Mouse (Mus musculus): ENCODE measurements at regions not wholly inside any gene's neighbourhood (a gene's known extent, or its start where the extent isn't known, plus 50 kb on each side); places are given as distances from the start of the nearest gene placed in this dataset.

DNA sequence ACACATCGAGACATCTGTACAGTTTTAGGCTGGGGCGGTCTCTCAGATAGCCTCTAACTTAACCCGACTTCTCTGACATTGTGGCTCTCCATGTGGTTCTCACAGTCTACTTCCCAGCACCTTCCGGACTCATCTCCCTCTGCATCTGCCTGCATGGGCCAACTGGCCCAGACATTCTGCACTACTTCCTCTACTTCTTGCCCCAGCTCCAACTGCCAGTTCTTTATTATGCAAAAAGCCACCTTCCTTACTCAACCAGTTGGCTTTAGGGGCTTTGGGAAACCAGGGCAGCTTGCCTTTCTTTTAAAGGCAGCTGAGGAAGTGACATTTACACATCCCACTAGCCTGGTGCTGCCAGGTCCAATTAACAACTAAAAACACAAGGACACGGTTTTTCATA is 97.1 kb upstream of the Spdye4c start:
- no peak for TF ChIP-seq USF1 (IDR thresholded peaks at IDR 0.05; ENCODE audit: low read depth)
- TF ChIP-seq MAX (IDR thresholded peaks at IDR 0.05; ENCODE audit: low read depth): no peak
- no peak for TF ChIP-seq TCF12 (IDR thresholded peaks at IDR 0.05; ENCODE audit: insufficient read depth, poor library complexity, severe bottlenecking)
- no peak for TF ChIP-seq POLR2A (IDR thresholded peaks at IDR 0.05; ENCODE audit: insufficient read length, low read depth)
- TF ChIP-seq CEBPB (IDR thresholded peaks at IDR 0.05; ENCODE audit: insufficient read depth, poor library complexity, severe bottlenecking): no peak
- no peak for TF ChIP-seq MYOD1 (IDR thresholded peaks at IDR 0.05; ENCODE audit: control insufficient read depth in 1 of 3, insufficient read length in 2 of 3, low read depth in 2 of 3)
